Mouse (Mus musculus) embryonic stem cell, embryonic (primary cell): ENCODE data around the gene Gm20431.
"Not testable (repeated sequence)": the region's sequence is repeated elsewhere in the genome, so short reads cannot be mapped to it uniquely, and the experiment has no call there.

Experiments
- CTCF ChIA-PET, 4 experiments: fragments of 300-600 bp in 2 of 4; fragments of 350-600 bp in 2 of 4; sonication (Branson Sonifier 250); formaldehyde crosslinking; loops; one replicate each; lab custom pipeline; 2022; ENCODE audit warnings: inconsistent platforms in 2 of 4; lab: Charles Lee
- POLR2A ChIA-PET, 4 experiments: fragments of 300-600 bp in 2 of 4; fragments of 350-600 bp in 2 of 4; sonication (Branson Sonifier 250); formaldehyde crosslinking; loops; one replicate each; lab custom pipeline; 2022; ENCODE audit warnings: antibody characterized with exemption in 4 of 4, inconsistent platforms in 1 of 4; lab: Charles Lee

Gene Gm20431

GRCm38 (mm10) chr2:167656629-167657478 lies 4.4 kb downstream of the Gm20431 start:
- ChIA-PET POLR2A (interaction anchor here in 3 of 4 experiments (0.5 to 0.9 kb wide), 4 partner anchors 24 to 817 kb away, joined by 3 to 4 read pairs (median 4); no protein-coding TSS in a partner anchor), CTCF (interaction anchor here (0.6 to 1.6 kb wide), 6 partner anchors 16 to 399 kb away, joined by 3 to 4 read pairs (median 3); no protein-coding TSS in a partner anchor)

GRCm38 (mm10) chr2:167654911-167655600 lies 6.2 kb downstream of the Gm20431 start:
- ChIA-PET CTCF (interaction anchor here in 3 of 4 experiments (0.6 to 1.6 kb wide), 5 partner anchors 12 to 363 kb away, joined by 3 read pairs; no protein-coding TSS in a partner anchor), POLR2A (interaction anchor here in 1 of 4 experiments (0.6 to 0.7 kb wide), 2 partner anchors 36 to 62 kb away, joined by 3 read pairs; no protein-coding TSS in a partner anchor)

GRCm38 (mm10) chr2:167652694-167653093 lies 8.6 kb downstream of the Gm20431 start:
- ChIA-PET POLR2A (interaction anchor here in 1 of 4 experiments (4.2 kb wide), 1 partner anchor 9 kb away, joined by 19 read pairs; the partner anchor contains the start of gene Gm20431), CTCF (interaction anchor here in 2 of 4 experiments (0.9 to 1.7 kb wide), 2 partner anchors 12 to 115 kb away, joined by 3 to 4 read pairs; partner anchors contain the start of gene Snai1 (in 1 of the 2))

- ChIA-PET CTCF (interaction anchor here in 2 of 4 experiments (0.6 to 1.7 kb wide), 4 partner anchors 11 to 115 kb away, joined by 3 to 4 read pairs (median 3); partner anchors contain the start of gene Snai1 (in 1 of the 2)), POLR2A (interaction anchor here in 2 of 4 experiments (1.0 to 4.2 kb wide), 6 partner anchors 10 to 429 kb away, joined by 3 to 19 read pairs (median 3); partner anchors contain the start of gene Gm20431 (in 2 of the 2))
These were observed 9.7 kb downstream of the Gm20431 start for GRCm38 (mm10) chr2:167651622-167652021.

GRCm38 (mm10) chr2:167649290-167650032 lies 11.8 kb downstream of the Gm20431 start:
- CTCF ChIA-PET: interaction anchor here in 2 of 4 experiments (0.8 to 1.3 kb wide), 3 partner anchors 9 to 30 kb away, joined by 3 read pairs; no protein-coding TSS in a partner anchor
- POLR2A ChIA-PET: interaction anchor here in 1 of 4 experiments (4.2 kb wide), 1 partner anchor 12 kb away, joined by 19 read pairs; the partner anchor contains the start of gene Gm20431

GRCm38 (mm10) chr2:167646411-167646810 lies 14.9 kb downstream of the Gm20431 start:
- POLR2A ChIA-PET: no interaction called here
- CTCF ChIA-PET: interaction anchor here in 2 of 4 experiments (0.5 to 1.1 kb wide), 2 partner anchors 29 to 377 kb away, joined by 5 to 7 read pairs; no protein-coding TSS in a partner anchor

GRCm38 (mm10) chr2:167643356-167644052 lies 17.8 kb downstream of the Gm20431 start:
- POLR2A ChIA-PET: not testable (repeated sequence)
- CTCF ChIA-PET: interaction anchor here in 2 of 4 experiments (0.6 to 1.7 kb wide), 5 partner anchors 36 to 344 kb away, joined by 3 to 6 read pairs (median 3); no protein-coding TSS in a partner anchor

GRCm38 (mm10) chr2:167642164-167642563 lies 19.1 kb downstream of the Gm20431 start:
- POLR2A ChIA-PET: interaction anchor here in 1 of 4 experiments (0.9 to 1.9 kb wide), 3 partner anchors 13 to 109 kb away, joined by 3 to 5 read pairs (median 3); no protein-coding TSS in a partner anchor
- CTCF ChIA-PET: interaction anchor here (0.5 to 4.3 kb wide), 9 partner anchors 13 to 570 kb away, joined by 3 to 33 read pairs (median 5); no protein-coding TSS in a partner anchor

GRCm38 (mm10) chr2:167641337-167641736 lies 20.0 kb downstream of the Gm20431 start:
- POLR2A ChIA-PET: interaction anchor here in 2 of 4 experiments (0.9 to 1.9 kb wide), 3 partner anchors 12 to 108 kb away, joined by 3 to 5 read pairs (median 3); no protein-coding TSS in a partner anchor
- CTCF ChIA-PET: interaction anchor here (0.6 to 4.3 kb wide), 17 partner anchors 14 to 591 kb away, joined by 3 to 33 read pairs (median 4); partner anchors contain the start of gene Snai1 (in 1 of the 4)

- CTCF ChIA-PET: interaction anchor here (0.5 to 4.3 kb wide), 29 partner anchors 10 to 1587 kb away, joined by 3 to 33 read pairs (median 4); partner anchors contain the start of genes Gm20431 (in 2 of the 4) and Snai1 (in 1 of the 4)
- POLR2A ChIA-PET: interaction anchor here in 2 of 4 experiments (1.5 to 1.9 kb wide), 2 partner anchors 11 to 13 kb away, joined by 3 to 5 read pairs; no protein-coding TSS in a partner anchor
These were observed 21.0 kb downstream of the Gm20431 start for GRCm38 (mm10) chr2:167640279-167640678.

- ChIA-PET CTCF (interaction anchor here (0.5 to 1.5 kb wide), 12 partner anchors 10 to 737 kb away, joined by 3 to 18 read pairs (median 3); partner anchors contain the start of gene Snai1 (in 1 of the 4)), POLR2A (interaction anchor here in 3 of 4 experiments (0.6 to 1.6 kb wide), 14 partner anchors 13 to 445 kb away, joined by 3 to 5 read pairs (median 4); partner anchors contain the start of gene Gm20431 (in 2 of the 3))
These were observed 26.3 kb downstream of the Gm20431 start for GRCm38 (mm10) chr2:167634865-167635512.

GRCm38 (mm10) chr2:167634338-167634770 lies 26.9 kb downstream of the Gm20431 start:
- POLR2A ChIA-PET: interaction anchor here in 3 of 4 experiments (0.6 to 1.6 kb wide), 14 partner anchors 13 to 445 kb away, joined by 3 to 5 read pairs (median 4); partner anchors contain the start of gene Gm20431 (in 2 of the 3)
- CTCF ChIA-PET: interaction anchor here (0.6 to 1.5 kb wide), 11 partner anchors 10 to 736 kb away, joined by 3 to 18 read pairs (median 3); partner anchors contain the start of gene Snai1 (in 1 of the 4)

- ChIA-PET POLR2A (interaction anchor here in 2 of 4 experiments (1.0 to 1.3 kb wide), 2 partner anchors 14 to 28 kb away, joined by 3 to 4 read pairs; partner anchors contain the start of gene Gm20431 (in 1 of the 2)), CTCF (no interaction called here)
These were observed 27.8 kb downstream of the Gm20431 start for GRCm38 (mm10) chr2:167633537-167633872.

GRCm38 (mm10) chr2:167632731-167633536 lies 28.4 kb downstream of the Gm20431 start:
- POLR2A ChIA-PET: interaction anchor here in 3 of 4 experiments (0.5 to 1.4 kb wide), 9 partner anchors 13 to 210 kb away, joined by 3 to 5 read pairs (median 3); partner anchors contain the start of gene Gm20431 (in 2 of the 3)
- CTCF ChIA-PET: interaction anchor here in 2 of 4 experiments (0.6 to 1.0 kb wide), 2 partner anchors 48 to 99 kb away, joined by 4 to 7 read pairs; no protein-coding TSS in a partner anchor
